Mouse (Mus musculus) hindbrain, embryonic 16.5 days (tissue): Measurements from ENCODE around the gene Pax1. TPM values are rescaled to one million over a fixed set of nuclear protein-coding genes. Genes with fewer than 3 reads are reported as not detected.

ENCODE experiments used
- ATAC-seq: fragments of 200-750 bp; cut with Nextera tagmentation; 2 replicates; pipeline ENCODE4 v1.8.0; 2017; ENCODE audit warnings: moderate TSS enrichment, moderate library complexity
- H3K27ac ChIP-seq: fragments of 300-500 bp; sonication (generic); 2 replicates; pipeline ENCODE4 v1.5.1; 2014; ENCODE audit warnings: low read depth, mild to moderate bottlenecking, control low read depth, low read length, moderate library complexity
- H3K27me3 ChIP-seq: fragments of 300-500 bp; sonication (generic); replicated peaks from 2 replicates; pipeline ENCODE4 v1.6.1; 2014; ENCODE audit warnings: low read length; ENCODE audit not compliant: control insufficient read depth, insufficient read depth
- H3K36me3 ChIP-seq: fragments of 300-500 bp; sonication (generic); 2 replicates; pipeline ENCODE4 v1.6.1; 2014; ENCODE audit warnings: mild to moderate bottlenecking, low read length, moderate library complexity, mixed read lengths; ENCODE audit not compliant: control insufficient read depth, insufficient read depth
- H3K4me1 ChIP-seq: fragments of 300-500 bp; sonication (generic); 2 replicates; pipeline ENCODE4 v1.6.1; 2014; ENCODE audit warnings: low read depth, low read length; ENCODE audit not compliant: control insufficient read depth, insufficient read depth
- H3K4me2 ChIP-seq: fragments of 300-500 bp; sonication (generic); 2 replicates; pipeline ENCODE4 v1.6.1; 2014; ENCODE audit warnings: mild to moderate bottlenecking, low read length, control low read depth, moderate library complexity
- H3K4me3 ChIP-seq: fragments of 300-500 bp; sonication (generic); 2 replicates; pipeline ENCODE4 v1.5.1; 2014; ENCODE audit warnings: mild to moderate bottlenecking, low read length, control low read depth, moderate library complexity
- H3K9ac ChIP-seq: fragments of 300-500 bp; sonication (generic); 2 replicates; pipeline ENCODE4 v1.6.1; 2014; ENCODE audit warnings: low read depth, mild to moderate bottlenecking, control low read depth, low read length, moderate library complexity
- H3K9me3 ChIP-seq: fragments of 300-500 bp; sonication (generic); 2 replicates; pipeline ENCODE4 v1.6.1; 2014; ENCODE audit warnings: mild to moderate bottlenecking, low read length, moderate library complexity; ENCODE audit not compliant: control insufficient read depth
- WGBS: fragments of 180-500 bp; shearing (Covaris S2); extraction: QIAGEN DNeasy Blood & Tissue Kit; methylation state at CpG from one replicate; pipeline ENCODE4 v1.1.7; 2014; 5-methylcytosine and 5-hydroxymethylcytosine counted together
- polyA plus RNA-seq: library from polyadenylated mRNA; unstranded; fragments of >200 nt; fragmentation: Nextera tagmentation; extraction: Ambion mirVana; gene quantifications from 2 replicates; pipeline ENCODE4 v1.2.1, GENCODE M21; 2015

Gene Pax1
- polyA plus RNA-seq, 1 experiment from 2014 or later = not detected

GRCm38 (mm10) chr2:147362316-147362715 is 591 bp downstream of the Pax1 start:
- no peak overlapping the region for H3K27ac ChIP-seq
- H3K4me1 ChIP-seq = peaks cover 4% of the 10 kb centered on the region
- ATAC-seq = 0 out of 2 replicates have a peak, but pooled peaks have one; percentile 44
- peaks cover 77% of the 10 kb centered on the region for H3K27me3 ChIP-seq
- WGBS = 0% methylated on average over 18 of the region's 18 CpGs
- no peak overlapping the region for H3K4me2 ChIP-seq
- H3K36me3 ChIP-seq = no peaks in the 10 kb centered on the region
- no peaks in the 10 kb centered on the region for H3K9me3 ChIP-seq
- H3K9ac ChIP-seq = no peak overlapping the region
- no peak overlapping the region for H3K4me3 ChIP-seq

GRCm38 (mm10) chr2:147363401-147364130 is 1.8 kb downstream of the Pax1 start:
- Histone ChIP-seq H3K4me3 (no peak overlapping the region), H3K9me3 (0 out of 2 replicates have a peak, but pooled peaks cover 3% of the 10 kb centered on the region), H3K9ac (no peak overlapping the region), H3K4me1 (peaks cover 4% of the 10 kb centered on the region), H3K4me2 (no peak overlapping the region), H3K36me3 (no peaks in the 10 kb centered on the region), H3K27ac (no peak overlapping the region), H3K27me3 (peaks cover 76% of the 10 kb centered on the region)
- no peak for ATAC-seq
- WGBS = 4% methylated on average over 6 of the region's 6 CpGs

- WGBS = 7% methylated on average over 6 of the region's 6 CpGs
- Histone ChIP-seq H3K4me1 (peaks cover 4% of the 10 kb centered on the region), H3K4me2 (no peak overlapping the region), H3K9me3 (0 out of 2 replicates have a peak, but pooled peaks cover 3% of the 10 kb centered on the region), H3K27me3 (peaks cover 74% of the 10 kb centered on the region), H3K4me3 (no peak overlapping the region), H3K27ac (no peak overlapping the region), H3K36me3 (no peaks in the 10 kb centered on the region), H3K9ac (no peak overlapping the region)
- ATAC-seq = no peak
These were observed 2.5 kb downstream of the Pax1 start for GRCm38 (mm10) chr2:147364198-147364597.

- Histone ChIP-seq H3K27ac (no peak overlapping the region), H3K4me3 (peak overlapping the region; percentile 29), H3K4me2 (peak overlapping the region; percentile 52), H3K9ac (no peak overlapping the region), H3K36me3 (no peaks in the 10 kb centered on the region), H3K27me3 (peaks cover 73% of the 10 kb centered on the region), H3K9me3 (0 out of 2 replicates have a peak, but pooled peaks cover 3% of the 10 kb centered on the region), H3K4me1 (peaks cover 4% of the 10 kb centered on the region)
- WGBS = 0% methylated on average over 52 of the region's 80 CpGs
- peak; percentile 53 for ATAC-seq
These were observed 3.5 kb downstream of the Pax1 start for GRCm38 (mm10) chr2:147364982-147365907.

- no peak for ATAC-seq
- no peaks in the 10 kb centered on the region for H3K36me3 ChIP-seq
- WGBS = 3% methylated on average over 36 of the region's 36 CpGs
- H3K4me3 ChIP-seq = no peak overlapping the region
- 0 out of 2 replicates have a peak, but pooled peaks cover 3% of the 10 kb centered on the region for H3K9me3 ChIP-seq
- no peak overlapping the region; the same call in 1 of the 2 replicates for H3K4me2 ChIP-seq
- no peak overlapping the region for H3K27ac ChIP-seq
- peaks cover 75% of the 10 kb centered on the region for H3K27me3 ChIP-seq
- H3K4me1 ChIP-seq = peaks cover 4% of the 10 kb centered on the region
- no peak overlapping the region for H3K9ac ChIP-seq
These were observed 4.3 kb downstream of the Pax1 start for GRCm38 (mm10) chr2:147365908-147366630.

GRCm38 (mm10) chr2:147367246-147367820 is 5.6 kb downstream of the Pax1 start:
- WGBS = 2% methylated on average over 12 of the region's 12 CpGs
- H3K27me3 ChIP-seq = peaks cover 76% of the 10 kb centered on the region
- ATAC-seq = no peak
- 0 out of 2 replicates have a peak, but pooled peaks cover 3% of the 10 kb centered on the region for H3K9me3 ChIP-seq
- H3K4me2 ChIP-seq = no peak overlapping the region
- no peak overlapping the region for H3K27ac ChIP-seq
- no peak overlapping the region for H3K9ac ChIP-seq
- H3K4me3 ChIP-seq = no peak overlapping the region
- H3K36me3 ChIP-seq = no peaks in the 10 kb centered on the region
- peaks cover 4% of the 10 kb centered on the region for H3K4me1 ChIP-seq

GRCm38 (mm10) chr2:147367911-147368591 is 6.3 kb downstream of the Pax1 start:
- Histone ChIP-seq H3K9ac (no peak overlapping the region; the same call in 1 of the 2 replicates), H3K36me3 (no peaks in the 10 kb centered on the region), H3K9me3 (0 out of 2 replicates have a peak, but pooled peaks cover 3% of the 10 kb centered on the region), H3K4me2 (peak overlapping the region; percentile 8; the same call in 1 of the 2 replicates), H3K4me1 (peaks cover 4% of the 10 kb centered on the region), H3K4me3 (no peak overlapping the region), H3K27ac (no peak overlapping the region), H3K27me3 (peaks cover 75% of the 10 kb centered on the region)
- WGBS = 1% methylated on average over 32 of the region's 32 CpGs
- no peak for ATAC-seq

- Histone ChIP-seq H3K9ac (no peak overlapping the region), H3K9me3 (0 out of 2 replicates have a peak, but pooled peaks cover 3% of the 10 kb centered on the region), H3K27me3 (peaks cover 70% of the 10 kb centered on the region), H3K4me3 (no peak overlapping the region), H3K27ac (no peak overlapping the region), H3K4me1 (peaks cover 4% of the 10 kb centered on the region), H3K4me2 (no peak overlapping the region), H3K36me3 (no peaks in the 10 kb centered on the region)
- no peak for ATAC-seq
- 2% methylated on average over 9 of the region's 9 CpGs for WGBS
These were observed 7.8 kb downstream of the Pax1 start for GRCm38 (mm10) chr2:147369561-147369960.
